Mouse (Mus musculus) urinary bladder, postnatal 14 days (tissue): ENCODE results near the gene Mbip.

Source experiments
- DNase-seq: peaks from one replicate; pipeline ENCODE4 v3.0.0; 2021; ENCODE audit warnings: low spot score

Gene Mbip

GRCm38 (mm10) chr12:56295160-56295559, 50.5 kb downstream of the Mbip start:
- DNase-seq = no peak

GRCm38 (mm10) chr12:56288548-56288947, 57.1 kb downstream of the Mbip start:
- peak; percentile 42 for DNase-seq

GRCm38 (mm10) chr12:56286828-56287227, 58.9 kb downstream of the Mbip start:
- no peak for DNase-seq

- DNase-seq = no peak
Measured at GRCm38 (mm10) chr12:56284210-56284609, 61.5 kb downstream of the Mbip start.

- no peak for DNase-seq
Measured at GRCm38 (mm10) chr12:56281649-56282048, 64.0 kb downstream of the Mbip start.
